Mouse (Mus musculus) cerebellum, adult 9-10 months (tissue): Measurements from ENCODE around the gene Acp2.
A peak's percentile ranks its signal among the peaks of the same experiment; 100 is the strongest.
"Not testable (repeated sequence)": the region's sequence is repeated elsewhere in the genome, so short reads cannot be mapped to it uniquely, and the experiment has no call there.

Source experiments
- DNase-seq: peaks from one replicate; pipeline ENCODE4 v3.0.0; 2022

Acp2 gene

DNA sequence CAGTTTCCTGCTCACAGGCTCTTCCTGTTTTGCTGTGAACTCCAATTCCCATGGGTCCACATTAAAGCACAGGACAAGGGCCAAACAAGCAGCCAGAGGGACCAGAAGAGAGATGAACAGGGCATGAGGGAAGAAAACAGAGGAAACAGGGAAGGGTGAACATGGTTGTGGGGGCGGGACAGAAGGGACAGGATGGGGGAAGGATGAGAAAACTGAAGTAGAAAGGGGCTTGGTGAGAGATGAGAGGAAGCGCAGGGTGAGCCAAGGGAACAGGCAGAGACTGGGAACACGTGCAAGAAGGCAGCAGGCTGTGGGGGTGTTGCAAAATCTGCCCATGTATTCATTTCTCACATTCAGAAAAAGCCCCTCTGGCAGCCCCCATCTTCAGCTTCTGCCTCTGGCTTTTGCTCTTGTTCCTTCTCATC is 6.1 kb upstream of the Acp2 start:
- DNase-seq: no peak

- no peak for DNase-seq
Measured at GRCm38 (mm10) chr2:91198888-91199287, 3.8 kb upstream of the Acp2 start.

GRCm38 (mm10) chr2:91202972-91203656 is 429 bp downstream of the Acp2 start:
- no peak for DNase-seq

DNA sequence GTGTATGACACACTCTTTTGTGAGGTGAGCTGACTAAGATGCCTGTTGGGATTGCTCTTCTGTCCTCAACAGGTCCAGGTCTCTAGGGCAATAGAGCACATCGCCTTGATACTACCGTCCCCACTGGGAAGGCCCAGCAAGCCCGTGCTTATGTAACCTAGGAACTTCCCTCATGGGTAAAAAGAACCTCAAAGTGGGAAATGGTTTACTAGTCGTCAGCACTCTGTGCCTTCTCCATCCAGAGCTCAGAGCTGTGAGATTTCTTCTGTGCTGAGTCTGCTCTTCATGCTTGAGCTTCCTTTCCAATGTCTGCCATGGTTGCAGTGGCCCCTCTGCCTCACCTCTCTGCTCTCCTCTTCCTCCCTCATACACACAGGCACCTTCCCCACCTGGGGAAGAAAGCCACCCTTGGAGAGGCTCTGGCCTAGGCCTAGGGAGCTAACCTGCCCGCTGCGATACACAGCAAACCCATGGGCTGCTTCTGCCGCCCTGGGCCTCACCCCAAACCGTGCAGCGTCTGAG is 3.6 kb downstream of the Acp2 start:
- DNase-seq: no peak

GRCm38 (mm10) chr2:91213311-91213710 is 10.6 kb downstream of the Acp2 start:
- DNase-seq: no peak

DNA sequence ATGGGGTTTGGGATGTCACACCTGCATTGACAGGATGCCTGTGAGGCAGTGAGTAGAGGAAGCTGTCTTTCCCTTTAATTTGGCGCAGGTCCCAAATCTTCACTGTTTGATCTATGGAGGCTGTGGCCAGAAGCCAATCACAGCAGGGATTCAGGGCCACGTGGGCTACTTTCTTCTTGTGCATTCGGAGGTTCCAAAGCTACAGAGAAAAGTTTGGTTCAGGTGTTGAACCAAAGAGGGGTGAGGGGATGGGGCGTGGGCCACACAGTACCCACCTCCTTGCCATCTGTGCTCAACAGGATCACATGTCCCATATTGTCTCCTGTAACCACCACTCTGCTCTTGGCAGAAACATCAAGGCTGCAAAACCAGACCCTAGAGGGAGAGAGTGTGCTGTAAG is 14.3 kb downstream of the Acp2 start:
- peak; percentile 44 for DNase-seq

- no peak for DNase-seq
Measured at GRCm38 (mm10) chr2:91220501-91220900, 17.8 kb downstream of the Acp2 start.

- DNase-seq: no peak
Measured at GRCm38 (mm10) chr2:91223614-91224013, 20.9 kb downstream of the Acp2 start.

GRCm38 (mm10) chr2:91229735-91230134 is 27.1 kb downstream of the Acp2 start:
- no peak for DNase-seq

GRCm38 (mm10) chr2:91236601-91237510 is 34.2 kb downstream of the Acp2 start, which contains the start of gene Ddb2:
TSS of gene Ddb2 (minus strand) at chr2:91236982.
- peak; percentile 91 for DNase-seq

DNA sequence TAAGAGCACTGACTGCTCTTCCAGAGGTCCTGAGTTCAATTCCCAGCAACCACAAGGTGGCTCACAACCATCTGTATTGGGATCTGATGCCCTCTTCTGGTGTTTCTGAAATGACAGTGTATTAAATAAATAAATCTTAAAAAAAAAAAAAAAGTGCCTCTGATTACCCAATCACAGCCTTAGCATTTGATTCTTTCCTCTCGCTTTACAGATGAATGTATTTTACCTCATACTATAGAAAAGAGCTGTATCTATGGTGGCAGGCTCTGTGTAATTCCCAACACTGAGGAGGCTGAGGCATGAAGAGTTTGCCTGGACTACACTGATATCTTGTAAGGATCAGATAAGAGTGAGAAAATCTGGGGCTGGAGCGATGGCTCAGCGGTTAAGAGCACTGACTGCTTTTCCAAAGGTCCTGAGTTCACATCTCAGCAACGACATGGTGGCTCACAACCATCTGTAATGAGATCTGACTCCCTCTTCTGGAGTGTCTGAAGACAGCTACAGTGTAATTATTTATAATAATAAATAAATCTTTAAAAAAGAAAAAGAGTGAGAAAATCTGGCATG is 34.9 kb downstream of the Acp2 start:
- not testable (repeated sequence) for DNase-seq

GRCm38 (mm10) chr2:91242547-91242946 is 39.9 kb downstream of the Acp2 start:
- no peak for DNase-seq

DNA sequence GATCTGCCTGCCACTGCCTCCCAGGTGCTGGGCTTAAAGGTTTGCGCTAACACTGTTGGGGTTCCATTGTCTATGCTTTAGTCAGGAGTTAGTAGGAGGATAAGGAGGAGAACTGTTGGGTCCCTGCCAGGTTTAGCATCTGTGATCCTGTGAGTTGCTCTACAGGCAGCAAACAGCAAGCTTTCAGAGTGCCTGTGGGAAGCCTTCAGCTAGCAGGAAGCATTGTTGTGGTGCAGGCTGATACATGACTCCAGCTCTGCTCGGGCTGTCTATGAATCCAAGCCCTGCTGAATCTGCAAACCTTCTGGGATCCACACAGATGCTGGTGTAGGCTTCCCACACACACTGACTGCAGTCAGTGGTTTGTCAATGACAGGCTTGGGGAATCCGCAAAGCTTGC is 40.7 kb downstream of the Acp2 start:
- peak; percentile 63 for DNase-seq

DNA sequence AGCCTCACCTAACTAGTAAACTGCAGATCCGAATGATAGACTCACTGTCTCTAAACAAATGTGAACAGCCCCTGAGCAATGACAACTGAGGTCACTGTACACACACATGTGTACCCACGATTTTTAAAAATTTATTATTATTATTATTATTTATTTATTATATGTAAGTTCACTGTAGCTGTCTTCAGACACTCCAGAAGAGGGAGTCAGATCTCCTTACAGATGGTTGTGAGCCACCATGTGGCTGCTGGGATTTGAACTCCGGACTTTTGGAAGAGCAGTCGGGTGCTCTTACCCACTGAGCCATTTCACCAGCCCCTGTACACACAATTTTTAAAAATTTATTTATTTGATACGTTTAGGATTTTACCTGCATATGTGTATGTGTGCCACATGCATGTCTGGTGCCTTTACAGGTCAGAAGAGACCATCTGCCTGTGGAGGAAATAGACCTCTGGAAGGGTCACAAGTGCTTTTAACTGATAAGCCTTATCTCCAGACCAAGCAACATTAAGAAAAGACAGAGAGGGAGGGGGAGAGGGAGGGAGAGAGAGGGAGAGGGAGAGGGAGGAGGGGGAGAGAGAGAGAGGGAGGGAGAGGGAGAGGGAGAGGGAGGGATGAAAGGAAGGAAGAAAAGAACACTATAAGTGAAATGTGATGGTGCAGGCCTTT is 42.0 kb downstream of the Acp2 start:
- DNase-seq: no peak

DNA sequence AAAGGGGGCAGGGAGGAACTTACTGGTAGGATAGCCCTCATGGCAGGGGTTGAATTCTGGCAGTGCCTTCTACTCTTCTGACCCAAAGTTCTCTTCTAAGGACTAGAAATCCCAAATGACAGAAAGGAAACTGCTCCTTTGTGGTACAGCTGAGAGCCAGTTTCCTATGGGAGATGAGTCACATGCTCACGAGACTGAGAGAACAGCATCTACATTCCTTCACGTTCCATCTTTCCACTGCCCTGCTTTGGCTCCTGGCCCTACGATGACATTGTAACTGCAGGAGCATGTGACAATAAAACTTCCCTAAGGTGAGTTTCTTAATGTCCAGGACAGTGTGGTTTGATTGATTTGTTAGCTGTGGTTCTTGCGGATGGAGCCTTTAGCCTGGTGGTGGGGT is 45.7 kb downstream of the Acp2 start:
- DNase-seq: no peak

GRCm38 (mm10) chr2:91252001-91252400 is 49.3 kb downstream of the Acp2 start:
- no peak for DNase-seq

- DNase-seq: no peak
Measured at GRCm38 (mm10) chr2:91252512-91252911, 49.8 kb downstream of the Acp2 start.

DNA sequence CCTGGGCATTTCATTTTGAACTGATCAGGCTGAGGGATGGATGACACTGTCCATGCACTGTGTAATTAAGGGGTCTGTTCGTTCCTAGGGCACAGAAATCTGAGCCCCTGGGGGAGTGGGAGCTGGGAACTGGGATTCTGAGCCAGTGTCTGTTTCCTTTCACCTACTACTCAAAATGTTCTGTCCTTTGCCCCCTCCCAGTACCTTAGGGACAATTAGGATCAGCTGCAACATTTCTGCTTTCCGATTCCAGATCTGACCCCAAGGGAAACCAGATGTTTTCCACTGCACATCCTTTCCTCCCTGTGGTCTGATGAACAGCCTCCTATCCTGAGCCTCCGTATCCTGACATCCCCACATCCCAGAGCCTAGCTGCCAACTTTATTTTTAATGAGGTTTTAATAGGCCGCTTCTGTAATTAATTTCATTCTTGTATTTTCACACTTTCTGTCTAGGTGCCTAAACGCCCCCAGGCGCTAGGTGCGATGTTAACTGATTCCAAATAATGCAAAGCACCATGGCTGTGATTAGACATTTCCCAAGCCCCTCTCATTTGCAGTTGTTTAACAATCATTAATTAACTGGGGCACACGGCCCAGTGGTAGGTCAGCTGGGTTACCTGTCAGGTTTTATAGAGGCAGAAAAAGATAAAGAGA is 52.2 kb downstream of the Acp2 start:
- DNase-seq: no peak

GRCm38 (mm10) chr2:91255661-91256150 is 53.0 kb downstream of the Acp2 start, which contains the start of gene Pacsin3:
TSS of gene Pacsin3 (plus strand) at chr2:91255954.
- peak; percentile 80 for DNase-seq

- DNase-seq: peak; percentile 79
Measured at GRCm38 (mm10) chr2:91256256-91257125, 53.8 kb downstream of the Acp2 start.
